Mouse (Mus musculus): ENCODE results near the gene Dmrtc2.

GRCm38 (mm10) chr7:24824452-24824851 is 45.4 kb upstream of the Dmrtc2 start:
- TF ChIP-seq CTCF (IDR thresholded peaks at IDR 0.05 in 2 of 3, conservative IDR thresholded peaks at IDR 0.05 in 1 of 3; ENCODE audit: control insufficient read depth in 1 of 3, insufficient read depth in 1 of 3, low read depth in 2 of 3, low read length in 3 of 3, poor library complexity in 1 of 3, severe bottlenecking in 1 of 3) (no peak), BHLHE40 (IDR thresholded peaks at IDR 0.05; ENCODE audit: borderline replicate concordance, low read depth, low read length) (no peak), POLR2A (IDR thresholded peaks at IDR 0.05; ENCODE audit: control insufficient read depth in 1 of 2, insufficient read depth in 1 of 2, low read depth in 1 of 2, low read length in 2 of 2, poor library complexity in 1 of 2) (no peak), ZNF384 (IDR thresholded peaks at IDR 0.05; ENCODE audit: low read depth, low read length) (no peak), CHD1 (IDR thresholded peaks at IDR 0.05; ENCODE audit: low read depth, low read length) (no peak), GATA1 (IDR thresholded peaks at IDR 0.05; ENCODE audit: low read depth, low read length) (no peak), EP300 (IDR thresholded peaks at IDR 0.05; ENCODE audit: low read depth in 1 of 2, low read length in 2 of 2) (no peak), POLR2AphosphoS5 (IDR thresholded peaks at IDR 0.05; ENCODE audit: borderline replicate concordance, low read depth, low read length) (no peak), SIN3A (IDR thresholded peaks at IDR 0.05; ENCODE audit: low read length) (no peak)

All from MEL (cell line).